Mouse (Mus musculus) forebrain, embryonic 11.5 days (tissue): Measurements from ENCODE around the gene Gm44805. TPM values are rescaled to one million over a fixed set of nuclear protein-coding genes. Genes with fewer than 3 reads are reported as not detected.
A peak's percentile ranks its signal among the peaks of the same experiment; 100 is the strongest.

Experiments used
- ATAC-seq: fragments of 200-750 bp; cut with Nextera tagmentation; replicated peaks from 2 replicates; pipeline ENCODE4 v1.8.0; 2017; ENCODE audit warnings: moderate TSS enrichment; ENCODE audit not compliant: low FRiP score
- DNase-seq: peaks from one replicate; pipeline ENCODE4 v3.0.0-alpha.2; 2017; ENCODE audit warnings: low spot score
- H3K27ac ChIP-seq: fragments of 300-500 bp; sonication (generic); 2 replicates; pipeline ENCODE4 v1.5.1; 2014; ENCODE audit warnings: low read depth, low read length
- H3K27me3 ChIP-seq: fragments of 300-500 bp; sonication (generic); 2 replicates; pipeline ENCODE4 v1.6.1; 2014; ENCODE audit warnings: mild to moderate bottlenecking, low read length, mixed read lengths; ENCODE audit not compliant: control insufficient read depth, insufficient read depth
- H3K36me3 ChIP-seq: fragments of 300-500 bp; sonication (generic); 2 replicates; pipeline ENCODE4 v1.6.1; 2014; ENCODE audit warnings: mild to moderate bottlenecking, low read length, moderate library complexity, mixed read lengths; ENCODE audit not compliant: control insufficient read depth, insufficient read depth
- H3K4me1 ChIP-seq: fragments of 300-500 bp; sonication (generic); replicated peaks from 2 replicates; pipeline ENCODE4 v1.6.1; 2014; ENCODE audit warnings: low read length, mixed read lengths; ENCODE audit not compliant: control insufficient read depth, insufficient read depth
- H3K4me2 ChIP-seq: fragments of 300-500 bp; sonication (generic); 2 replicates; pipeline ENCODE4 v1.6.1; 2014; ENCODE audit warnings: low read depth, mild to moderate bottlenecking, low read length, moderate library complexity, mixed read lengths; ENCODE audit not compliant: severe bottlenecking
- H3K4me3 ChIP-seq: fragments of 300-500 bp; sonication (generic); 2 replicates; pipeline ENCODE4 v1.5.1; 2014; ENCODE audit warnings: low read depth, low read length
- H3K9ac ChIP-seq: fragments of 300-500 bp; sonication (generic); 2 replicates; pipeline ENCODE4 v1.6.1; 2014; ENCODE audit warnings: low read length
- H3K9me3 ChIP-seq: fragments of 300-500 bp; sonication (generic); 2 replicates; pipeline ENCODE4 v1.6.1; 2016; ENCODE audit warnings: low read length, mixed read lengths; ENCODE audit not compliant: control insufficient read depth
- WGBS: fragments of 180-500 bp; shearing (Covaris S2); extraction: QIAGEN DNeasy Blood & Tissue Kit; methylation state at CpG from one replicate; pipeline ENCODE4 v1.1.7; 2014; 5-methylcytosine and 5-hydroxymethylcytosine counted together
- polyA plus RNA-seq: library from polyadenylated mRNA; unstranded; fragments of >200 nt; fragmentation: Nextera tagmentation; extraction: Ambion mirVana; gene quantifications from 2 replicates; pipeline ENCODE4 v1.2.1, GENCODE M21; 2014

Gm44805 gene
- polyA plus RNA-seq, 1 experiment from 2014 or later: not detected

DNA sequence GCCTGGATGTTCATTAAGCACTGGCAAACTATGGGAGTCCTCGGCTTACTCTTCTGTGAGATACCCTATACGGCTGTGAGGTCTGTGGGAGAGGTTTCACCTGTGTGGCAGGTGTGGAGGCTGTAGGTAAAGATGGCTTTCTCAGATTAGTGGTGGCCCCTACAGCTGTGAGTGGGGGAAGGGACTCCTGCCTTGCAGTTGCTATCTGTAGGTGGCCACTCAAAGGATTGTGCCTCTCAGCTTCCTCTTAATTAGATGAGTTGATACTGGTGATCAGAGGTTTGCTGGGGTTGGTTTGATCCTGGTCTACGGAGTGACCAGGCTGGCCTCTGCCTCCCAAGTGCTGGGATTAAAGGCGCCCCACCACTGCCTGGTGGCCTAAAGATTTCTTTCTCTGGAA lies 23.3 kb upstream of the Gm44805 start:
- Histone ChIP-seq H3K36me3 (no peaks in the 10 kb centered on the region; the same call in 1 of the 2 replicates), H3K4me1 (peaks cover 2% of the 10 kb centered on the region; the same call in 1 of the 2 replicates), H3K27me3 (no peaks in the 10 kb centered on the region), H3K9me3 (no peaks in the 10 kb centered on the region), H3K27ac (no peak overlapping the region), H3K4me3 (no peak overlapping the region), H3K9ac (no peak overlapping the region), H3K4me2 (no peak overlapping the region)
- whole genome bisulfite sequencing: 93% methylated on average over 4 of the region's 4 CpGs
- DNase-seq (no peak), ATAC-seq (no peak)

DNA sequence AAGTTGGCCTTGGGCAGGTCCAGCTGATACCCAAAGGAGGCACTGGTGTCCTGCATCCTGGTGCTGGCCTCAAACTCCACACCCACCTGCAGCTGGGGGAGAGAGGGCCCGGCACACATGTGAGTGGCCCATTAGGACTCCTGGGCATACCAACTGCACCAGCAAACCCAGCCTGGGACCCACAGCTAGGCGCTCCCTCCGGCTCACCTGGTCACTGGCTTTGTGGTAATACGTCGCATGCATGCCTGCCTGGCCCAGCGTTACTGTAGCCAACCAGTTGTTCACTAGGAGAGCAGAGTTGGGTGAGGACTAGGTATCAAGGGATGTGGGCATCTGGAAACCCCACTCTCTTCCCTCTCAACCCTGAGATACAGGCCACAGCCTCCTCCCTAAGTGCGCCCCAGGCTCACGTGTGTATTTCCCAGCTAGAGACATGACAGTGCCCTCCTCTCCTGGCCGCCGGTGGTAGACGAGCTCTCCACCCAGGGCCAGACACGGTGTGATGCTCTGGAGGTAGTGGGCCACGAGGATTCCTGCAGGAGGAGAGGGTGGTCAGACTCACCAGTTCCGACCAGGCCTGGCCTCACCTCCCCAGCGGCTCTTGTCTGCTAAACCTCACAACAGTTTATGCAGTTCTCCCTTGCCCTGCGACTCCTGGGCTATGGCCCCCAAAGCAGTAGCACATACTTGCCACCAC lies 21.8 kb upstream of the Gm44805 start:
- H3K27ac ChIP-seq: no peak overlapping the region
- H3K9me3 ChIP-seq: no peaks in the 10 kb centered on the region
- H3K4me1 ChIP-seq: peaks cover 6% of the 10 kb centered on the region; the same call in 1 of the 2 replicates
- no peaks in the 10 kb centered on the region; the same call in 1 of the 2 replicates for H3K36me3 ChIP-seq
- no peak for DNase-seq
- no peak overlapping the region for H3K4me3 ChIP-seq
- ATAC-seq: no peak
- H3K4me2 ChIP-seq: no peak overlapping the region
- WGBS: 93% methylated on average over 16 of the region's 16 CpGs
- H3K27me3 ChIP-seq: no peaks in the 10 kb centered on the region
- no peak overlapping the region for H3K9ac ChIP-seq

DNA sequence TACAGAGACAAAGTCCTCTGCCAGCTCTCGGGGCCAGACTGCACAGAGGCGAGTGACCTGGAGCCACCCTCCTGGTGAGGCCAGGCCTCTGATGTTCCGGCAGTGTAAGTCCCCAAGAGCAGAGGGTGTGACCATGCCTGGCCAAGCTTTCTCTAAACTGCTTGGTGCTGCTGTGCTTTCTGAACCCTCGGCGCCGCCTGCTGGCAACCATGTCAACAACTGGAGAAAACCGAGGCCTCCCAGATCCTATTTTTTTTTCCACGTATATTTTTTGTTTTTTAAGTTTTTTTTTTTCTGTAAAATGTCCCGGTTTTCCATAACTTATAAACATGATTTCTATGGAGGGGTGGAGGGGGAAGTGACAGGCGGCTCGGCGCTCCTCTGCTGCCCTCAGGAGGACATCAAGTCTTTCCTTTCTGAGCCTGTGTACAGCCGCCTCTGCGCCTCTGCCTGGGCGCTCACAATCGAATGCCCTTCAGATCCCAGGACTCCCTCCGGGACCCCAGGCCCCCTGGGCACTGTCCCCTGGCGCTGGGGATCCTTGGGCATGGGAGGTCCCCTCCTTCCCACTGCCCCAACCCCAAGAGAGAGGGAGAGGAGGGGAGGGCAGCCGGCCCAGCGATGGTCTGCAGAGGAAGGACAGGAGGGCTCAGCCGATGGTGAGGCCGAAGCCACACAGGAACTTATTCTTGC lies 20.0 kb upstream of the Gm44805 start:
- H3K27ac ChIP-seq: peak overlapping the region; percentile 50; the same call in 1 of the 2 replicates
- ATAC-seq (peak; percentile 63), DNase-seq (peak; percentile 82)
- peaks cover 7% of the 10 kb centered on the region; the same call in 1 of the 2 replicates for H3K4me1 ChIP-seq
- H3K9ac ChIP-seq: no peak overlapping the region
- no peak overlapping the region for H3K4me3 ChIP-seq
- H3K4me2 ChIP-seq: no peak overlapping the region
- WGBS: 39% methylated on average over 21 of the region's 22 CpGs
- no peaks in the 10 kb centered on the region for H3K27me3 ChIP-seq
- no peaks in the 10 kb centered on the region; the same call in 1 of the 2 replicates for H3K9me3 ChIP-seq
- H3K36me3 ChIP-seq: no peaks in the 10 kb centered on the region; the same call in 1 of the 2 replicates

DNA sequence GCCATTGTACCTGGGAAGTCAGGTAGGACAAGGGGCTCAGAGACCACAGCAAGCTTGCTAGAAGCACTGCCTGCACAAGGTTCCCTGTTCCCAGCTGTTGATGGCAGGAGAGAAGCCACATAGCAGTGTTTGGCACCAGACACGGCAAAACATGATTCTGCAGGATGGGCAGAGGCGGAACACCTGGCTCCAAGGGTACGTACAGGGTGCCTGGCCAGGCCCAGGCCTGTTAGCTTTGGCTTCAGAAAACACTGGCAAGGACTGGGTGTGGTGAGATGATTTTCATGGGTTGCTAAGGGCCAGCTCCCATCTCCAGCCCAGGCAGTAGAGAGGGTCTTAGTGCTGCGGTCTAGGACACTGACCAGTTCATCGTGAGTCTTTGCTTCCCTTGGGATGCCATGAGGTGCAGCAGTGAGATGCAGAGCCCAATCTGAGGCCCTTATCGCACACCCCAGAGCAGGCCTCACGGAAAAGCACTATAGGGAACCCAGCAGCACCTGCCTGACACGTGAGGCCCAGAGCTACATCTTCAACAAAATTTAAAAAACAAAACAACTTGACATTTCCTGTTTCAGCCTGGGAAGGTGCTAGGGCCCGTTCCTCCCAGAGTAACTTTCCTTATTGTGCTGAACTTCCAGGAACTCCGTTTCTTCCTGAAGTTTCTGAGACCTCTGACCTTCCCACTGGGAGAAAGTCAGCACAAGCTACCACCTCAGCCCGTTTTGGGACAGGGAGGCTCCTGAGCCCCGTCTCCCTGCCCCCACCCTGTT lies 19.3 kb upstream of the Gm44805 start:
- no peak overlapping the region for H3K27ac ChIP-seq
- H3K4me3 ChIP-seq: no peak overlapping the region
- no peak for ATAC-seq
- peaks cover 7% of the 10 kb centered on the region; the same call in 1 of the 2 replicates for H3K4me1 ChIP-seq
- H3K9me3 ChIP-seq: no peaks in the 10 kb centered on the region; the same call in 1 of the 2 replicates
- no peak overlapping the region for H3K4me2 ChIP-seq
- H3K27me3 ChIP-seq: no peaks in the 10 kb centered on the region
- H3K9ac ChIP-seq: no peak overlapping the region
- H3K36me3 ChIP-seq: no peaks in the 10 kb centered on the region; the same call in 1 of the 2 replicates
- DNase-seq: no peak
- WGBS: 65% methylated on average over 12 of the region's 12 CpGs

DNA sequence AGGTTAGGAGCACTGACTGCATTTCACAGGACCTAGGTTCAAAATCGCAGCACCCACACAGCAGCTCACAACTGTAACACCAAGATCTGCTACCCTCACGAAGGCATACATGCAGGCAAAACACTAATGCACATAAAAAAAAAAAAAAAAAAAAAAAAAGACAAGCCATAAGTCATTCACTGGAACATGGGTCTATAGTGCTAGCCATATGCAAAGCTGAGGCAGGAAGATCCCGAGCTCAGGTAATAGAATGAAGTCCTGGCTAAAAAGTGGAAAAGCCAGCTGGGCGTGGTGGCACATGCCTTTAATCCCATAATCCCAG lies 18.6 kb upstream of the Gm44805 start:
- DNase-seq: no peak
- no peak overlapping the region for H3K9ac ChIP-seq
- H3K4me1 ChIP-seq: peaks cover 7% of the 10 kb centered on the region; the same call in 1 of the 2 replicates
- no peaks in the 10 kb centered on the region; the same call in 1 of the 2 replicates for H3K36me3 ChIP-seq
- ATAC-seq: no peak
- no peaks in the 10 kb centered on the region for H3K27me3 ChIP-seq
- no peak overlapping the region for H3K4me3 ChIP-seq
- 79% methylated on average over 4 of the region's 4 CpGs for WGBS
- no peak overlapping the region for H3K4me2 ChIP-seq
- H3K9me3 ChIP-seq: no peaks in the 10 kb centered on the region; the same call in 1 of the 2 replicates
- H3K27ac ChIP-seq: no peak overlapping the region

DNA sequence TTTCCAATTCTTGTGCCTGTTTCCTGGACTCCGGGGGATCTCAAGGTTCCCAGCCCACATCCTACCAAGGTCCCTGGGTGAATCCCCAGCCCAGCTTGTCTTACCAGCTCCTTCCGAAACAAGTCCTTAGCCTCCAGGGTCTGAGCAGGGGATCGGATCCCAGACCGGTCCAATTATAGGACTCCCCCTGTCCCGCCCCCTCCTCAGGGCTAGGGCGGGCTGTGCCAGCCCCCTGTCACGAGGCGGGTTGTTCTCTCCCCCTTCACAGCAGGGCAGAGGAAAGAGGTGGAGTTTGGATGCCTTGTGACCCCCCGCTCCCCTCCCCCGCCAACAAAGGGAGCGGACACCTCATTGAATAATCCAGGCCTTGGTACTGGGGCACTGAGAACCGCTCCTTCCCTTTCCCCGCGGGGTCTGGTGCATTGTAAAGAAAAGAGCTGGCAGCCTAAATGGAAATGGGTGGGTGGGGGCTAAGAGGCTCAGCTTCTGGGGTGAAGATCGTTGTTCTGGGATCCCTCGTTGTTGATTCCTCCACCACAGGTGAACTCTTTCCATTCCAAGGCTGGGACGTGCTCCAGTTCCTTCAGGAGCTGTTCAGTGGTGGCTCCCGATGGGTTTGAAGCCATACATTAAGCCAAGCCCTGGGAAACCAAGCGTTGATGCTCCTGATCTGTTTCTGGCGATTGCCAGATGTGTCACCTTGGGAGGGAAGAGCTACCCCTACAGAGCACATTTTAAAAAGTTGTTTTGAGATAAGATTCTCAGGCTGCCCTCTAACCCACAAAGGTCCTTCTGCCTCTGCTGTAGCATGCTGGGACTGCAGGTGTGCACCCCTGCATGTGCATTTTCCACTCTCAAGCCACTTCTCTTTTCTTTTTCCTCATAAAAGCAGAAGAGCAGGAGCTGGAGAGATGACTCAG lies 17.9 kb upstream of the Gm44805 start, which contains the start of gene Apoe:
Gene Apoe (minus strand): TSS at position 282 of the 920 bp plus-strand sequence.
- H3K9me3 ChIP-seq: no peaks in the 10 kb centered on the region; the same call in 1 of the 2 replicates
- WGBS: 2% methylated on average over 20 of the region's 20 CpGs
- peak within 1 kb of the TSS; percentile 30 for H3K4me3 ChIP-seq
- H3K9ac ChIP-seq: peak within 1 kb of the TSS; percentile 62
- H3K4me2 ChIP-seq: peak within 1 kb of the TSS; percentile 65
- H3K4me1 ChIP-seq: peaks cover 7% of the 10 kb centered on the region; the same call in 1 of the 2 replicates
- H3K27me3 ChIP-seq: no peaks in the 10 kb centered on the region
- DNase-seq (peak; percentile 77), ATAC-seq (peak; percentile 74)
- H3K36me3 ChIP-seq: no peaks in the 10 kb centered on the region; the same call in 1 of the 2 replicates
- H3K27ac ChIP-seq: no peak within 1 kb of the TSS

DNA sequence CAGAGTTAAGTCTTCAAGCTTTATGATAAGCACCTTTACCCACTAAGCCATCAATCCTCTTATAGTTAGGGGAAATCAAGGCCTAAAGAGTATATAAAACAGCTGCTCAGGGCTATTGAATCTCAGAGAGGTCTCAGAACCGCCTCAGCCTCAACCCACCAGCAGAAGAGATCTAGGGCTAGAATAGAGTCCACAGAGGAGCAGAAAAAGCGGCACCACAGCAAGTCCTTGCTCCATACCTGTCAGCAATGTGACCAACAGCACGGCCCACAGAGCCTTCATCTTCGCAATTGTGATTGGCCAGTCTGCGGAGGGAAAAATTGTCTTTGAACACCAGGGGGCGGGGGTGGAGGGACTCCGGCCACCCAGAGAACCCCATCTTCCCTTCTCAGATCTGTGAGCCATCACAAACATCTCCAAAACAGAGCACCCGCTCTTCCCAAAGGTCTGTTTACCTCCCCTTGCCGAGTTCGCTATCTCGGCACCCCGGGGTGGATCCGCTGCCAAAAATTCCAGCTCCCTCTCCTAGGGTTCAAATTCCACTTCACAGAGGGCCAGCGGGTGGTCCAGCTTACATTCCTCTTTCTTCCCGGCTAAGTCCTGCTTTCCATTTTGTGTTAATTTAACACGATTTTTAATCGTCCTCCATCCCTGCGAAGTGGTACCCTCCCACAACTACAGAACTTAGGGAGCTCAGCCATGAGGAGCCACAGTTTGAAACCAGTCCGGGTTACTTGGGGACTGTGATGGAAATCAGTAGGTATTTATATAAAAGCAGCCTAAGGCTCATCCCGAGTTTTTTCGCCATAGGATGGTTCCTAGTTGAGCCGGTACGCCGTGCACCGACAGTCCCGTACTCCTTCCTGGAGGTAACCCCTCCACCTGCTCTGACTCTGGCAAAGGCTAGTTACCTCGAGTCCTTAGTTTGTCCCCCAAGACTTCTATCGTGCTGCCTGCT lies 17.0 kb upstream of the Gm44805 start:
- 3% methylated on average over 28 of the region's 28 CpGs for WGBS
- H3K36me3 ChIP-seq: no peaks in the 10 kb centered on the region; the same call in 1 of the 2 replicates
- peaks cover 7% of the 10 kb centered on the region; the same call in 1 of the 2 replicates for H3K4me1 ChIP-seq
- H3K4me2 ChIP-seq: peak overlapping the region; percentile 65
- peak overlapping the region; percentile 30 for H3K4me3 ChIP-seq
- no peak overlapping the region for H3K27ac ChIP-seq
- ATAC-seq (no peak), DNase-seq (peak; percentile 67)
- H3K9ac ChIP-seq: peak overlapping the region; percentile 62
- no peaks in the 10 kb centered on the region for H3K27me3 ChIP-seq
- no peaks in the 10 kb centered on the region; the same call in 1 of the 2 replicates for H3K9me3 ChIP-seq
